Mouse (Mus musculus) cerebellum, adult 2 months (tissue): ENCODE measurements at regions not wholly inside any gene's neighbourhood (a gene's known extent, or its start where the extent isn't known, plus 50 kb on each side); places are given as distances from the start of the nearest gene placed in this dataset.

Source experiments
- CTCF ChIP-seq: fragments of 200-500 bp; IDR thresholded peaks from 2 replicates; pipeline ENCODE4 v1.5.1; 2011; ENCODE audit warnings: low read depth, mild to moderate bottlenecking, control low read depth, low read length, moderate library complexity, borderline replicate concordance; ENCODE audit not compliant: insufficient read depth
- POLR2A ChIP-seq: fragments of 200-500 bp; IDR thresholded peaks from 2 replicates; pipeline ENCODE4 v1.6.1; 2011; ENCODE audit warnings: low read length, control low read depth, borderline replicate concordance; ENCODE audit not compliant: insufficient read depth

GRCm38 (mm10) chr14:76778541-76779399 is 222.1 kb upstream of the Serp2 start:
- no peak for TF ChIP-seq CTCF
- no peak for TF ChIP-seq POLR2A
